Mouse (Mus musculus) CH12.LX (cell line): ENCODE data around the gene Arhgap1.

Experiments used
- BHLHE40 ChIP-seq: IDR thresholded peaks from 2 replicates; pipeline ENCODE4 v1.6.1; 2011; ENCODE audit warnings: mild to moderate bottlenecking, low read depth, low read length, improper control_type of control experiment
- CTCF ChIP-seq, 2 experiments: IDR thresholded peaks in 1 of 2; conservative IDR thresholded peaks in 1 of 2; 2 replicates each; pipeline ENCODE4 v1.5.1; 2011 to 2012; ENCODE audit warnings: low read depth in 2 of 2, low read length in 2 of 2, improper control_type of control experiment in 1 of 2, inconsistent platforms in 1 of 2, mild to moderate bottlenecking in 1 of 2, moderate library complexity in 1 of 2
- EP300 ChIP-seq: IDR thresholded peaks from 2 replicates; pipeline ENCODE4 v1.6.1; 2011; ENCODE audit warnings: low read length, improper control_type of control experiment
- MAZ ChIP-seq: IDR thresholded peaks from 2 replicates; pipeline ENCODE4 v1.6.1; 2012; ENCODE audit warnings: low read depth, mild to moderate bottlenecking, inconsistent platforms, low read length, improper control_type of control experiment, moderate library complexity
- MEF2A ChIP-seq: IDR thresholded peaks from 2 replicates; pipeline ENCODE4 v1.6.1; 2014; ENCODE audit warnings: low read depth, mild to moderate bottlenecking, inconsistent platforms, low read length, improper control_type of control experiment, borderline replicate concordance
- MYC ChIP-seq: IDR thresholded peaks from 2 replicates; pipeline ENCODE4 v1.6.1; 2011; ENCODE audit warnings: low read depth, mild to moderate bottlenecking, improper control_type of control experiment, low read length
- POLR2A ChIP-seq: IDR thresholded peaks from 2 replicates; pipeline ENCODE4 v1.6.1; 2011; ENCODE audit warnings: low read depth, mild to moderate bottlenecking, improper control_type of control experiment, low read length
- RCOR1 ChIP-seq: conservative IDR thresholded peaks from 2 replicates; pipeline ENCODE4 v1.6.1; 2012; ENCODE audit warnings: low read depth, mild to moderate bottlenecking, inconsistent platforms, low read length, improper control_type of control experiment

DNA sequence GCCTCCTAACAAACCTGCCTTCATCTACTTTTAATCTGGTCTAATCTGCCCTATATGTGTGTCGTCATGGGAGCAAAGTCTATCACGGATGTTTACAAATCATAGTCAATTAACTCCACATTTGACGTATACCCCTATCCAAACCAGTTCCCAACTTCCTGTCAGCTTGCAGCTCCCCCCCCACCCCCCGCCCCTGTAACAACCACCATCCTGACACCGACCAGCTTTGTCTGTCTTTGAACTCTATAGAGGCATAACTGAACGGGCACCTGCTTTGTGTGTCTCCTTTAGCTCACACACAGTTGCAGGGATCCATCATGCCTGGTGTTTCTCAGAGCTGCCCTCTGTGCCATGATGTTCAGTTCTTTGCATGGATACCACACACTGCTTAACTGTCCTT is 10.7 kb upstream of the Arhgap1 start:
- TF ChIP-seq MAZ (no peak), CTCF (conservative IDR thresholded peaks at IDR 0.05 in 1 of 2, IDR thresholded peaks at IDR 0.05 in 1 of 2; ENCODE audit: low read depth in 2 of 2, low read length in 2 of 2) (no peak), EP300 (no peak), MYC (no peak), MEF2A (no peak), RCOR1 (no peak), BHLHE40 (no peak), POLR2A (no peak)
